In the genomic region with DNA sequence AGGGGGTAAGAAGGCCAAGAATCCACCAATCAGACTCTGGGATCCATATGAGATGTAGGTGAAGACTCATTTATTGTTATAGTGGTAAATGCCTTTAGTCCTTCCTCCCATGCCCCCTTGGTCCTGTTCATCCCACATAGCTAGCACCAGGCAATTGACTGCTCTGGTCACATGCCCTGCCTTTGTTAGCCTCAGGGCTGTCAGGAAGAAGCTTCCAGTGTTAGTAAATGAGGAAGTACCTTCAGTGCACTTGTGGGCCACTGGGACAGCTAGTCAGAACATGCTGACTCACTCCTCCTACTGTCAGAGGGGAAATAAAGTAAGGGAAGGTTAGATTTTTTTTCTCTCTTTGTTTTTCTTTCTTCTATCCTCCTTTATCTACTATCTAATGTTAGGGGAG, we compare ENCODE assay signal across 18 mouse cellular contexts.
"Had no signal": no experiment of that assay in that cellular context is flagged by ENCODE, and none has a peak within 500 bp of the region (broad histone marks: within the 10 kb centered on the region; RNA-seq: fewer than 3 reads in every experiment).

No protein-coding gene starts in this region.

- H3K27me3 ChIP-seq: kidney, embryonic 15.5 days; liver, embryonic 13.5 days; midbrain, embryonic 12.5 days; midbrain, embryonic 15.5 days; neural tube, embryonic 12.5 days; neural tube, embryonic 15.5 days; stomach, embryonic 15.5 days had no signal

- H3K9ac ChIP-seq: kidney, embryonic 15.5 days; liver, embryonic 13.5 days; midbrain, embryonic 12.5 days; midbrain, embryonic 15.5 days; neural tube, embryonic 12.5 days; neural tube, embryonic 15.5 days; stomach, embryonic 15.5 days had no signal

- H3K36me3 ChIP-seq: kidney, embryonic 15.5 days; liver, embryonic 13.5 days; midbrain, embryonic 12.5 days; midbrain, embryonic 15.5 days; neural tube, embryonic 12.5 days; neural tube, embryonic 15.5 days; stomach, embryonic 15.5 days had no signal

- DNase-seq: kidney, postnatal 10 days; kidney, postnatal 36 days; layer of hippocampus, postnatal 36 days; liver, embryonic 13.5 days; lung, adult 2 months; lung, postnatal 14 days; retina, postnatal 1 day; right cerebral cortex, postnatal 25 days; spleen, adult 18-20 months; thymus, postnatal 36 days had no signal

- ATAC-seq: midbrain, embryonic 15.5 days had no signal

- H3K4me2 ChIP-seq: kidney, embryonic 15.5 days; liver, embryonic 13.5 days; midbrain, embryonic 12.5 days; midbrain, embryonic 15.5 days; neural tube, embryonic 12.5 days; neural tube, embryonic 15.5 days; stomach, embryonic 15.5 days had no signal

- H3K4me1 ChIP-seq: kidney, embryonic 15.5 days; liver, embryonic 13.5 days; midbrain, embryonic 12.5 days; midbrain, embryonic 15.5 days; neural tube, embryonic 12.5 days; neural tube, embryonic 15.5 days; stomach, embryonic 15.5 days had no signal

- H3K9me3 ChIP-seq: kidney, embryonic 15.5 days; liver, embryonic 13.5 days; midbrain, embryonic 12.5 days; midbrain, embryonic 15.5 days; neural tube, embryonic 12.5 days; neural tube, embryonic 15.5 days; stomach, embryonic 15.5 days had no signal

- H3K27ac ChIP-seq: kidney, embryonic 15.5 days; left cerebral cortex, adult 2 months; liver, embryonic 13.5 days; macrophage; midbrain, embryonic 12.5 days; midbrain, embryonic 15.5 days; neural tube, embryonic 12.5 days; neural tube, embryonic 15.5 days; stomach, embryonic 15.5 days had no signal

- H3K4me3 ChIP-seq: kidney, embryonic 15.5 days; left cerebral cortex, adult 2 months; liver, embryonic 13.5 days; midbrain, embryonic 12.5 days; midbrain, embryonic 15.5 days; neural tube, embryonic 12.5 days; neural tube, embryonic 15.5 days; stomach, embryonic 15.5 days had no signal
